Mouse (Mus musculus): ENCODE measurements around the gene Mup6. TPM values are rescaled to one million over a fixed set of nuclear protein-coding genes. Genes with fewer than 3 reads are reported as not detected.

Gene Mup6
- not detected in 2 replicates for polyA plus RNA-seq (2015; fragmentation: Nextera tagmentation; extraction: Ambion mirVana)

DNA sequence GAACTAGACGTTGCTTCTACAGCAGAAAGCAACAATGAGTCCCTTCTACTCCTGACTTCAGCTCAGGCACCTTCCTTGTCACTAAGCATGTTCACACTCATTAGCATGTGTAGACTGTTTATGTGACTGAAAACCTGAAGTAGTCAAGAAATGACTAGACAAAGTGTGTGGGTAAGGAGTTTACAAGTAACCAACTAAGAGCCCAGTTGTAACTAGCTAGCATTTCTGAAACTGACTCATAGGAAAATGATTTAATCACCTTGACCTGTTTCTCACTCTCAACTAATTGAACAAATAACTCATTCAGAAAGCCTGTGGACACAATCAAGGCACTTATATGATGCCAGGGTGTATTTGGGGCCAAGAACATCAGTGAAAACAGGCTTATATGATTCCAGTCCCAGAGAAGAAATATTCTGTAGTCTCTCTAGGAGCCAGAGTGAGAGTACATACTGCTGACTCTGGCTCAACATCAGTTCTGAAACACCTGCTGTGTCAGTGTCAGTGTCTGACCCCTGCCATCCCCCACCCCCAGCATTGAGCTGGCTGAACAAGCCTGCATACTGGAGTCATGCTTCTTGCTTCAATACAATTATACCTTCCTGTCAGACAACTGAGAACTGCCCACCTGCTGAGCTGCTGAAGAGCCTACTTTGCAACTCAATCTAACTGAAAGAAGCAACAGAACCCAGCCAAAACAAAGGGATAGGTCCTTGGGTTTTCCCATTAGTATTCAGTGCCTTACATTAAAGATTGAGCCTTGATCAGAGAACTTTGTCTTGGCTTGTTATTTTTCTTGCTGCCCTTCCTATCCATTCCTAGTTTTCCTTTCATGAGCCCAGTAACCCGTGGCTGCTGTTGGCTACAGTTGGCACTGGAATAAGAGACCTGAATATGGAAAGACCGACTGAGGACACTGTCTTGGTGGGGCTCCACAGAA lies at the start of gene Mup6:
TSS of gene Mup6 (plus strand) at position 890 of the 940 bp plus-strand sequence.

GRCm38 (mm10) chr4:59914608-59915403 lies 49.3 kb upstream of the Mup6 start, which contains the start of gene Slc46a2:
TSS of gene Slc46a2 (minus strand) at chr4:59915056.

DNA sequence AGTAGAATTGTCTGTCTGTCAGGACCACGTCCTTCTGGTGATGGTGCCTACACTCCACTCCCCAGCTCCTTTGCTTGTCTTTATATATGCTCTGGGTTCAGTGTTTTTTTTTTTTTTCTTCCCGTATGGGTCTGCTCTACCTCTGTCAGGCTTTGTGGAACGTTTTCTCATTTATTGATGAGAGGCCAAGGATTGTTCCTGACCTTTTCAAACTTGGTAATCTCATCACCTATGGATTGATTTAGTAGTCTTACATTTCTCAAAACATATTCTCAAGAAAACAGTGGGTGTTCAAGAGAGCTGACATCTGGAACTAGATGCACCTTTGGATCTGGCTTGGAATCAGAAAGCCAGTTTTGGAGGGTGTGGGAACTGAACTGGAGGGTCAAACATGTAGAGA lies 3.5 kb upstream of the Mup6 start, which contains the start of gene Mup4:
TSS of gene Mup4 (minus strand) at position 101 of the 400 bp plus-strand sequence.

Other genes starting within 250 kb of the Mup6 start
- gene Inip, start 162.7 kb upstream of the Mup6 start, polyA plus RNA-seq (2015; fragmentation: Nextera tagmentation; extraction: Ambion mirVana) = 23.1 and 23.8 TPM in 2 replicates
- gene Snx30, start 158.5 kb upstream of the Mup6 start, polyA plus RNA-seq (2015; fragmentation: Nextera tagmentation; extraction: Ambion mirVana) = 5.7 and 6.6 TPM in 2 replicates
- 0.89 and 0.96 TPM in 2 replicates for gene Slc46a2, start 49.2 kb upstream of the Mup6 start, polyA plus RNA-seq (2015; fragmentation: Nextera tagmentation; extraction: Ambion mirVana)
- not detected in 2 replicates for gene Mup4, start 3.6 kb upstream of the Mup6 start, polyA plus RNA-seq (2015; fragmentation: Nextera tagmentation; extraction: Ambion mirVana)
- not detected in 2 replicates for gene Mup7, start 106.2 kb downstream of the Mup6 start, polyA plus RNA-seq (2015; fragmentation: Nextera tagmentation; extraction: Ambion mirVana)
- gene Mup2, start 190.0 kb downstream of the Mup6 start, polyA plus RNA-seq (2015; fragmentation: Nextera tagmentation; extraction: Ambion mirVana) = not detected in 2 replicates

Measured in urinary bladder, postnatal 0 days (tissue).